Mouse (Mus musculus): ENCODE measurements around the gene Gm16485. TPM values are rescaled to one million over a fixed set of nuclear protein-coding genes. Genes with fewer than 3 reads are reported as not detected.

Gm16485 gene
- not detected for total RNA-seq (2021)
- long read RNA-seq, experiment 1, result 0 reads
- long read RNA-seq, experiment 2, result 0 reads

DNA sequence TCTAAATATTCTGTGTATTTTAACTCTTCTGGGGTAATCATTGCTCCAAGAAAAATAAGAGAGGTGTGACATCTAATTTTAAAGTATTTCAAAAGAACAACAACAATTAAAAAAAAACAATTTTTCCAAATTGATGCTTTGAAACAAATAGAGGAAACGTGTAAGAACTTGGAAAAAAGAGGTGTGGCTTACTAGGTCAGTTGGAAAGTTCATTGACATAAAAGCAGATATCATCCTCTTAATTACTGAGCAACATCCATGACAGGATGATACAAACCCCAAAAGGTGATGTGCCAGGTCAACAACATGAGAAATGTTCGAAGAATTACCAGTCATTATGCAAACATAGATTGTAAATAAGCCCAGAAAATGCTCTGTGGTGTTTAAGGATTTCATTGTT is at the start of gene Gm16485:
Gm16485 (plus strand) TSS at position 301 of the 400 bp plus-strand sequence.
- DNase-seq, result no peak

DNA sequence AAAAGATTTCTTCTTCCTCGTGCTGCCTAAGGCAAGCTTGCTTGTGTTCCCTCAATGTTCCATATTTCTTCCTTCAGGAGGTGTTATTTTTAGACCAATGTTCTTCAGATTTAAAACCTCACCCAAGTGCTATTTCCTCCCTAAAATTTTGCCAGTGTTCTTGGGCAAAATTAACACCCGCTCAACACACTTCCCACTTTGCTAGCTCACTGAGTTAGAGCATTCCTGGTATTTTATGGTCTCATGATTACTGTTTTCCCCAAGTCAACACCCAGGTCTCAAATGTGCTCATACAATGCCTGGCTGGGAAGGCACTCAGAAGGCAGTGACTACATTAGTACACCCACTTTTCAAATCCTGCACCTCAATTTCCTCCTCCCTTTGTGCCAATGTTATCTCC is 44.0 kb upstream of the Gm16485 start:
- DNase-seq, result no peak

DNA sequence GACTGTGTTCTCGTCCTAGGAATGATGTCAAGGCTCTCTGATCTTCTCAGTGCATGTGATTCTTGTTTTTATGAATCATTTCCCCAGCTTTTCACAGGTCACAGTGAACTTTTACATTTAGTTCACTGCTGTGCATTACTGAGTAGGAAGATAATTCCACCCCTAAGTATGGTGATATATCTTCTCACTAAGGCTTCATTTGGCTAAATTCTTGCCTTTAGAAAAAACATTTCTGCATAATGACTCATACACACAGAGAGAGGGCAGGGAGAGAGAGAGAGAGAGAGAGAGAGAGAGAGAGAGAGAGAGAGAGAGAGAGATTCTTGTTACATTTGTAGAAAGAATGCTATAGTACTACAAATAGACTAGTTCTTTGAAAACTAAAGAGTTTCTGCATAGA is 33.8 kb upstream of the Gm16485 start:
- DNase-seq, result no peak

DNA sequence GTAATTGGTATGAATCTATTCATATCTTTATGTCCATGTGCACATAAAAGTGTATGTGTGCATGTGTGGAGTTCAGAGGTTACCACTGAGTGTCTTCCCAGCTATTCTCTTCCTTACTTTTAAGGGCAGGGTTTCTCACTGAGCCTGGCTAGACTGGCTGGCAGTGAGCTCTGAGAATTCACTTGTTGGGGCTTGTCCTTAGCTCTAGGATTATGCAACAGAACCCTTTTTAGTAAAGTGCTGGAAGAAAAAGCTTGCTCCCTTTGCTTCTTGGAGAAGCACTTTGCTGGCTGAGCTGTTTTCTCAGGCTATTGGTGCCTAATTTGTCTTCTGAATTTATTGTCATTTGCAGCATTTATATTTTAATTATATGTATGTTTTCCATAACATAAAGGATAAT is 18.3 kb upstream of the Gm16485 start:
- no peak for DNase-seq

DNA sequence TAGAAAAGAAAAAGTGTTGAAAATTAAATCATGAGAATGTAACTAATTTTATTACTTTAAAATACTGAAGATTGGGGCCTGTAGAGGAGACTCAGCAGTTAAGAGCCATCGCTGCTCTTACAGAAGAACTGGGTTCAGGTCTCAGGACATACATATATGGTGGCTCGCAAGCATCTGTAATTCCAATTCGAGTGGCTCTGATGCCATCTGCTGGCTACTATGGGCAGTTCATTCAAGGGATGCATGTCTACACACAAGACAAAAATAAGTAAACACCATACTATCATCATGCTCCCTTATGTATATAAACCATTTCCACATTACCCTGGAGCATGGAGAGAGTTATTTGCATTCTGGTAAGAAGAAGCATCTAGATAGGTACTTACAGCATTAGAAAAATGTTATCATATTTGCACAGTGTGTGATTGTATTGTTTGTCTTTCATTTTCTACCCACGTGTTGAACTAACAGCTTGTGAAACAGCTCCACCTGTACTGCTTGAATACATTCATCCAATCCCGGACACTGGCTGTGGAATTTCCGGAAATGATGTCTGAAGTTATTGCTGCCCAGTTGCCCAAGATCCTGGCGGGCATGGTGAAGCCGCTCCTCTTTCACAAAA is 7.0 kb upstream of the Gm16485 start:
- DNase-seq, result no peak

DNA sequence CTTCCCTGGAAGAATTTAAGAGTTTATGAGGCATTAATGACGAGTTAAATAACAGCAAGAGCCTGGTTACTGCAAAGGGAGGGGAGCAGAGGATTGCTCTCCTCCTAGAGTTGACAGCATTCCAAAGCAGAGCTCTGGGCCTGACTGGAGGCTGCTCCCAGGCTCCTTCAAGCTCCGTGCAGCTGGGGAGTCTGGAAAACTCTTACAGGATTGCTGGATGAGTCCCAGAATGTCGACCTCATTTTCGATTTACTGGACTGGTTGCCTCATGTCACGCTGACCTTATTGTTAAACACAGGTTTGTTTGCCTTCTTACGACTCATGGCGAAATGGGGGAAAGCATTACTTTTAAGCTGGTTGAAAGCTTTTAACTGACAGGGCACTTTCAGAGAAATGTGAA is 1.4 kb upstream of the Gm16485 start:
- DNase-seq, result peak; percentile 47

DNA sequence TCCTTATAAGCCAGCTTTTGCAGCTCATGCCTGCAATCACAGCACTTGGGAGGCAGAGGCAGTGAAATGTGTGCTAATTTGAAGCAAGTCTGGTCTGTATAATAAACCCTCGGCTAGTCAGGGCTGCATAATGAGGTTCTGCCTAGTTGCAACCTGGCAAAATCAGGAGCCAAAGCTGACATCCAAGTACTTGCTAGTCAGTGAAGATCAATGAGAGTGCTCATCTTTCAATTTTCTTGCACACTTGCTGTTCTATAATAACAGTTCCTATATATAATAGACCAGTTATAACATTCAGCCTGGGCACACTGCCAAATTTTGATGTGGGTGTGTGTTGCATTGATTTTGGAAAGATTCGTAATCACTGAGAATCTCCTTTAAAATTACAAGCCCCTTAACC is 6.2 kb downstream of the Gm16485 start:
- DNase-seq, result no peak

- no peak for DNase-seq
Observed at GRCm38 (mm10) chr9:8982315-8982714, 10.7 kb downstream of the Gm16485 start.

- no peak for DNase-seq
Observed at GRCm38 (mm10) chr9:8996494-8996893, 24.9 kb downstream of the Gm16485 start.

DNA sequence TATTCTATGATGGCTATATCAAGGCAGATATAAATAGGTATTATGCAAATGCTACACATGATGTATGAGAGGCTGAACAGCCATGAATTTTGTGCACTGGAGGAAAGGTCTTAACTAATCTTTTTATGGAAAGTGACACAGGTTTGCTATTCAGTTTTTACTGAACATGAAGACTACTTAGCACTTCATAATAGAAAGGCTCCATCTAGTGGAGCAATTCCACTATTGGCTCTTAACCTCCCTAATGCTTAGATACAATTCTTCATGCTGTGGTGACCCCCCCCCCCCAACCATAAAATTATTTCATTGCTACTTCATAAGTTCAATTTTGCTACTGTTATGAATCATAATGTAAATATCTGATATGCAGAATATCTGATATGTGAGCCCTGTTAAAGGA is 29.6 kb downstream of the Gm16485 start:
- DNase-seq, result no peak

DNA sequence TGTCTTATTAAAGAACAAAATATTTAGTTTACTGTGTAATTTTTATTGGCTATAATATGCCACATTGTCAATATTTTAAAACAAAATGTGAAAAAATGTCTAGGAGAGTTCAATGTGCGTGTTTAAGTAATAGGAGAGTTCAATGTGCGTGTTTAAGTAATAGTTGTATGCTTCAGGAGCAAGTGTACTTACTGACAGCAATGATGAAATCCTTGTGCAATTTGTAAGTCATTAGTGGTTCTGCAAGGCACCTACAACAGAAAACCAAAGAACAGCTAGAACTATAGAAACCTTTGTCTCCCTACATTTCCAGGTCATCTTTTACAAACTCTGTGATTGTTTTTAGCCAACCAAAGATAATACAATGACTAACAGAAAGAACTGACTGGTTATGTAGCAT is 43.5 kb downstream of the Gm16485 start:
- no peak for DNase-seq

Other genes starting within 250 kb of the Gm16485 start
- under 1 TPM in 1 of 2 experiments, not detected in 1; 0.03 TPM for gene Pgr, start 72.0 kb upstream of the Gm16485 start, total RNA-seq (2021)